Mouse (Mus musculus) spleen, postnatal 36 days (tissue): ENCODE measurements around the gene Elk4.

ENCODE experiments used
- DNase-seq, 2 experiments: peaks; one replicate each; pipeline ENCODE4 v3.0.0; 2022; ENCODE audit warnings: low spot score in 2 of 2, mixed read lengths in 1 of 2

Elk4 gene

GRCm38 (mm10) chr1:132007282-132007815, at the start of gene Elk4:
TSS of gene Elk4 (plus strand) at chr1:132007607.
- peak; percentile 87 to 89 for DNase-seq

- no peak for DNase-seq
Measured at GRCm38 (mm10) chr1:131961004-131961403, 46.4 kb upstream of the Elk4 start.

GRCm38 (mm10) chr1:131962606-131963084, 44.8 kb upstream of the Elk4 start, which contains the start of gene Slc45a3:
TSS of gene Slc45a3 (plus strand) at chr1:131962967.
- DNase-seq, result no peak

GRCm38 (mm10) chr1:131963085-131963951, 44.1 kb upstream of the Elk4 start:
- DNase-seq, result no peak

- no peak for DNase-seq
Measured at GRCm38 (mm10) chr1:131964100-131964499, 43.3 kb upstream of the Elk4 start.

GRCm38 (mm10) chr1:131964580-131964979, 42.8 kb upstream of the Elk4 start:
- no peak for DNase-seq

- DNase-seq, result no peak
Measured at GRCm38 (mm10) chr1:131965818-131966217, 41.6 kb upstream of the Elk4 start.

- DNase-seq, result no peak
Measured at GRCm38 (mm10) chr1:131967336-131967735, 40.1 kb upstream of the Elk4 start.

GRCm38 (mm10) chr1:131968556-131968955, 38.9 kb upstream of the Elk4 start:
- no peak for DNase-seq

- DNase-seq, result no peak
Measured at GRCm38 (mm10) chr1:131968983-131969382, 38.4 kb upstream of the Elk4 start.

GRCm38 (mm10) chr1:131969825-131970224, 37.6 kb upstream of the Elk4 start:
- DNase-seq, result no peak

GRCm38 (mm10) chr1:131970322-131970660, 37.1 kb upstream of the Elk4 start:
- DNase-seq, result no peak

- no peak for DNase-seq
Measured at GRCm38 (mm10) chr1:131970661-131971520, 36.5 kb upstream of the Elk4 start.

GRCm38 (mm10) chr1:131971771-131972497, 35.5 kb upstream of the Elk4 start:
- no peak for DNase-seq

- no peak for DNase-seq
Measured at GRCm38 (mm10) chr1:131972498-131973334, 34.7 kb upstream of the Elk4 start.

GRCm38 (mm10) chr1:131973991-131974390, 33.4 kb upstream of the Elk4 start:
- no peak for DNase-seq

GRCm38 (mm10) chr1:131976886-131977285, 30.5 kb upstream of the Elk4 start:
- no peak for DNase-seq

- no peak for DNase-seq
Measured at GRCm38 (mm10) chr1:131980471-131980870, 26.9 kb upstream of the Elk4 start.

- peak; percentile 50 to 57 for DNase-seq
Measured at GRCm38 (mm10) chr1:131981378-131982013, 25.9 kb upstream of the Elk4 start.

GRCm38 (mm10) chr1:131982907-131983306, 24.5 kb upstream of the Elk4 start:
- DNase-seq, result peak; percentile 65 to 66
